Comparison of ENCODE assay signal across 11 mouse cellular contexts in the genomic region with DNA sequence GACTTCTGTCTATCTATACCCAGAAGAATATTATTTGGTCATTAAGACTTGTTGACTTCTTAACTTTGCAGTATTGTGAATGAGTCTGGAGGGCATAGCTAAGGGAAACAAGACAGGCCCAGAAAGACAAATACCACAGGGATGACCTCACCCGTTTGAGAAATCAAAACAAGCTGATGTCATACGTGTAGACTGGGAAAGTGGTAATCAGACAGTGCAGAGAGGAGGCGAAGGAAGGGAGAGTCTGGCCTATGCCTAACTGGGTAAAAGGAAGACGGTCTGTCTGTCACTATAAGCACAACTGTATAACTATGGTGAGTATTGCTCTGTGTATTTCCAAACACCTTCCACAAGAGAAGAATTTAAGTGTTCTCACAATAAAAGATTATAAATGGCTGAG. TPM values are rescaled to one million over a fixed set of nuclear protein-coding genes. Genes with fewer than 3 reads are reported as not detected.
DNase-seq lines count a peak whose midpoint lies in the region; ATAC-seq and TF ChIP-seq lines count a peak whose summit lies in the region.
"Had no signal": no experiment of that assay in that cellular context is flagged by ENCODE, and none has a peak within 500 bp of the region (broad histone marks: within the 10 kb centered on the region; RNA-seq: fewer than 3 reads in every experiment).

No protein-coding gene starts in this region.

- intact Hi-C loops in heart, postnatal 14 days (cut with DNase I) = loop anchor here (1.0 to 5.0 kb wide), 2 partner anchors 196 to 1280 kb away; no protein-coding TSS in a partner anchor

- H3K4me2 ChIP-seq in heart, postnatal 0 days (ENCODE audit: low read depth, low read length) = no peak overlapping the region

- H3K9me3 ChIP-seq in heart, postnatal 0 days (replicated peaks; ENCODE audit: control insufficient read depth, low read length) = no peaks in the 10 kb centered on the region

- no peak for TF ChIP-seq CTCF in C2C12 (IDR thresholded peaks at IDR 0.05; ENCODE audit: control insufficient read depth, insufficient read depth, insufficient read length)
- TF ChIP-seq CTCF in heart, postnatal 0 days (IDR thresholded peaks at IDR 0.05; ENCODE audit: low read depth) = no peak

- no peaks in the 10 kb centered on the region for H3K79me2 ChIP-seq in C2C12 (ENCODE audit: control insufficient read depth, insufficient read depth)

- no peak overlapping the region for H3K9ac ChIP-seq in heart, postnatal 0 days (replicated peaks; ENCODE audit: low read depth, low read length)

- H3K4me3 ChIP-seq in C2C12 (ENCODE audit: insufficient read depth, poor library complexity, severe bottlenecking) = no peak overlapping the region
- no peak overlapping the region for H3K4me3 ChIP-seq in heart, postnatal 0 days (ENCODE audit: low read depth, low read length)
- H3K4me3 ChIP-seq: left cerebral cortex, adult 2 months had no signal

- no peaks in the 10 kb centered on the region for H3K36me3 ChIP-seq in C2C12 (ENCODE audit: control insufficient read depth, insufficient read depth)
- no peaks in the 10 kb centered on the region for H3K36me3 ChIP-seq in heart, postnatal 0 days (replicated peaks; ENCODE audit: control insufficient read depth, insufficient read depth, low read length)

- no peaks in the 10 kb centered on the region for H3K79me3 ChIP-seq in C2C12 (ENCODE audit: low read depth)

- ATAC-seq in heart, postnatal 0 days (ENCODE audit: insufficient read depth, low read depth) = peak; percentile 74

- H3K27me3 ChIP-seq in C2C12 (ENCODE audit: control insufficient read depth, insufficient read depth, insufficient read length) = no peaks in the 10 kb centered on the region
- 0 out of 2 replicates have a peak, but pooled peaks cover 4% of the 10 kb centered on the region for H3K27me3 ChIP-seq in heart, postnatal 0 days (ENCODE audit: control insufficient read depth, insufficient read depth, low read length)

- DNase-seq in heart, adult 18-20 months = peak; percentile 64 to 66
- DNase-seq in heart, postnatal 14 days = no peak
- DNase-seq in ZHBTc4 (ENCODE audit: low read depth, low spot score) = peak; percentile 4
- peak; percentile 24 for DNase-seq in heart, postnatal 0 days (ENCODE audit: low spot score)
- no peak for DNase-seq in testis, postnatal 14 days (ENCODE audit: low spot score)
- DNase-seq in thymus, postnatal 10 days (ENCODE audit: low spot score in 2 of 2) = no peak
- no peak for DNase-seq in ovary, postnatal 36 days (ENCODE audit: low spot score)

- no peak overlapping the region for H3K27ac ChIP-seq in heart, postnatal 0 days (ENCODE audit: low read depth)
- H3K27ac ChIP-seq: left cerebral cortex, adult 2 months; macrophage had no signal

- no peak overlapping the region for H3ac ChIP-seq in C2C12 (ENCODE audit: control insufficient read depth, insufficient read length, low read depth)

- no peaks in the 10 kb centered on the region for H3K4me1 ChIP-seq in heart, postnatal 0 days (ENCODE audit: control insufficient read depth, insufficient read depth)

- WGBS in heart, postnatal 0 days = 26% methylated on average over 4 of the region's 4 CpGs

- no peak for TF ChIP-seq EP300 in heart, postnatal 0 days (IDR thresholded peaks at IDR 0.05; ENCODE audit: low read depth)

TF ChIP-seq in C2C12, 6 proteins besides CTCF, POLR2A, EP300 and RAD21:
- no peak for TF ChIP-seq MYOG (IDR thresholded peaks at IDR 0.05; ENCODE audit: control insufficient read depth, extremely low read depth, insufficient read length)
- no peak for TF ChIP-seq MYOD1 (IDR thresholded peaks at IDR 0.05; ENCODE audit: control insufficient read depth, insufficient read length, low read depth)
- peak; percentile 39 for TF ChIP-seq CEBPB (IDR thresholded peaks at IDR 0.05; ENCODE audit: low read depth)
- TF ChIP-seq FOSL1 (IDR thresholded peaks at IDR 0.05; ENCODE audit: insufficient read depth, low read length, poor library complexity, severe bottlenecking) = no peak
- TF ChIP-seq USF1 (IDR thresholded peaks at IDR 0.05; ENCODE audit: low read depth) = no peak
- no peak for TF ChIP-seq MAX (IDR thresholded peaks at IDR 0.05)

RNA-seq across cellular contexts. Expression of gene Tprg, which starts 23.7 kb away (rescaled TPM):
- total RNA-seq in heart, adult 18-20 months (2021) = not detected
- total RNA-seq in heart, postnatal 14 days (2021) = not detected
- 0.04 TPM for polyA plus RNA-seq in C2C12 (2012; fragmentation: generic; extraction: Trizol)
- total RNA-seq in heart, postnatal 0 days (2014; rRNA removed; ENCODE audit: low replicate concordance) = not detected in 2 replicates
- polyA plus RNA-seq in heart, postnatal 0 days (2015; fragmentation: Nextera tagmentation; extraction: Ambion mirVana) = 0.18 and 0.22 TPM in 2 replicates
- total RNA-seq: left cerebral cortex, adult 2 months; neutrophil, adult 5-6 weeks had no signal
- polyA plus RNA-seq: macrophage had no signal

Comparison
In these comparisons a context has a peak if more than half of its experiments do, and no peak if none do; other contexts are left out.
1. DNase-seq: peak in heart, adult 18-20 months (2 of 2), ZHBTc4 (single experiment) and heart, postnatal 0 days (single experiment); none in heart, postnatal 14 days (0 of 2), testis, postnatal 14 days (single experiment), thymus, postnatal 10 days (0 of 2) and ovary, postnatal 36 days (single experiment).